Mouse (Mus musculus) urinary bladder, adult 18-20 months (tissue): ENCODE data around the gene Cox16.

Experiments
- DNase-seq, 2 experiments: peaks; one replicate each; pipeline ENCODE4 v3.0.0; 2022; ENCODE audit warnings: low spot score in 2 of 2, mixed read lengths in 2 of 2

Cox16 gene

DNA sequence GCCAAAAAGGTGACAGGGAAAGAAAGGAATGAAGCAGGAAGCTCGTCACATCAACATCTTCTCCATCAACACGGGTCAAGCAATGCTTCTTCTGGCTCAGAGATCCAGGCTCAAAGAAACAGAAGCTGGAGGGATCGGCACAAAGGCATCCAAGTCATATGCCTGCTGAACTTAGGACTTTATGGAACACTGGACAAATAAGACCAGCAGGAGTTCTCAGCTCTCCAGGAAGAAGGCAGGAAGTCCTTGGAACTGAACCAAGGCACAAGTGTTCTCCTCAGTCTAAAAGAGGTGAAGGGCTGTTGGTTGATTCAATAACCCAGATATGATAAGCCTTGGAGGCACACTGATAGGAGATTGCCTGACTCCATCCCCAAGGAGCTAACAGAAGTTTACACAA, 159.9 kb downstream of the Cox16 start:
- DNase-seq: no peak

DNA sequence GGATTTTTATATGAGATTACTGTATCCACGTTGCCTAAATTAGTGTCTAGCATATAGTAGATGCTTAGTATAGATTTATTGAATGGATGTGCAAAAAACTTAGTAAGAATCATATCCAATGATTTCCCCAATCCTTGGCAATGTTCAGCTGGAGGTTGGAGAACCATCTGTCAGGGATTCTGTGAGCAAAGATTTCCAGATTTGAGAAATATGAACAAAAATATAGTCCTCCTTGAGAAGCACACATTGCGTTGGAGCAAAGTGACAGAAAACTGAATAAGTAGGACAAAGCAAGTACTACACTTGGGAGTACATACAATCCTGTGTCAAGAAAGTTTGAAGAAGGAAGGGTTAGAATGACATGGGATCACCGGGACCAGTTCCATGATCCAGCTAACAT, 160.8 kb downstream of the Cox16 start:
- DNase-seq: no peak

DNA sequence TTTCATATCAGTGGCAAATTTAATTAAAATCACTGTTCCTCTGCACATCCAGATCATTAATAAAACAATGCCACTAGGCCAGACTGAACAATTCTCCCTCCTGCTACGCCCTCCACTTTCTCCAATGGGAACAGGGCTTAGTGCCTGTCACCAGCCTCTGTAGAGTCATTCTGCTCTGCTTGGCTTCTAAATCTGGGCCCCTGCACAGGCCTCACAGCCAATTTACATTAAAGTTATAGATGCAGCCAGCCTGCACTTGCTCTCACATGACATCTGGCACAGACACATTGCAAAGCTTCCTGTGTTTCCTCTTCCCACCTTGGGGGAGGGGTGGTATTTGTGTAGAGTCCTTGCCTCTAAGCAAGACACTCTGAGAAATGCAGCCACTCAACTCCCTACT, 163.9 kb downstream of the Cox16 start:
- no peak for DNase-seq

- DNase-seq: no peak
These were observed 167.1 kb downstream of the Cox16 start for GRCm38 (mm10) chr12:81317811-81318210.

DNA sequence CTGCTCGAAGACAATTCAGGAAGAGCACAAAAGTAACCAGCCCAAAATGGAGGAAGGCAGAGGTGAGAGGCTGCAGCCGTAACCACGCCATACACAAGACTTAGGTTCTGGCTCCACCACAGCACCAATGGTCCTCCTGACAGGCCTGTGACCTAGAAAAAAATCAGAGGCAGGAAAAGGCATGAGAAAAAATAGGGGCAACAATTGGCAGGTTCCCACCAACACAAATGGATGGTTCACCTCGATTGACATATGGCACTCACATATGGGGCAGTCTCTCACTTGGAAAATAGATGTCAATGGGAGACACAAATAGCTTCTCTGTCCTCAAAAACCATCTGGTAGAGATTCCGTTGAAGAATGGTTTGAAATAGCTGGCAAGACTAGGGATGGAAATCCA, 169.0 kb downstream of the Cox16 start:
- DNase-seq: no peak
